Mouse (Mus musculus) left cerebral cortex, adult 2 months (tissue): ENCODE results near the gene Rbm47. TPM values are rescaled to one million over a fixed set of nuclear protein-coding genes. Genes with fewer than 3 reads are reported as not detected.
A peak's percentile ranks its signal among the peaks of the same experiment; 100 is the strongest.

Source experiments
- DNase-seq, 2 experiments: peaks; one replicate each; pipeline ENCODE4 v3.0.0; 2021 to 2022; ENCODE audit warnings: low spot score in 2 of 2, mixed read lengths in 1 of 2; ENCODE audit errors: extremely low spot score in 1 of 2
- H3K27ac ChIP-seq: fragments of 200-600 bp; 2 replicates; pipeline ENCODE4 v1.8.1; 2022
- H3K4me3 ChIP-seq: fragments of 200-600 bp; 2 replicates; pipeline ENCODE4 v1.8.1; 2022
- CTCF ChIP-seq: fragments of 200-600 bp; IDR thresholded peaks from 2 replicates; pipeline ENCODE4 v1.8.1; 2022; ENCODE audit warnings: antibody characterized with exemption, mild to moderate bottlenecking, moderate library complexity
- intact Hi-C: fragments of 180-260 bp; cut with DNase I; formaldehyde crosslinking; loops from one replicate; pipeline ENCODE4 v1.15.1; 2025
- total RNA-seq, 2 experiments: library from RNA; stranded (reverse); gene quantifications; 2 replicates each; pipeline ENCODE4 v1.2.3; 2021

Rbm47 gene
- total RNA-seq, 2 experiments from 2014 or later = 1.2 to 1.5 TPM

- no peak overlapping the region for H3K4me3 ChIP-seq
- intact Hi-C loops = no loop called here
- no peak for DNase-seq
- no peak overlapping the region for H3K27ac ChIP-seq
- no peak for TF ChIP-seq CTCF
Observed at GRCm38 (mm10) chr5:66139171-66139570, 33.7 kb downstream of the Rbm47 start.

GRCm38 (mm10) chr5:66138597-66138996, 34.3 kb downstream of the Rbm47 start:
- intact Hi-C loops = no loop called here
- TF ChIP-seq CTCF = no peak
- no peak for DNase-seq
- no peak overlapping the region for H3K27ac ChIP-seq
- no peak overlapping the region for H3K4me3 ChIP-seq

GRCm38 (mm10) chr5:66137250-66137649, 35.7 kb downstream of the Rbm47 start:
- TF ChIP-seq CTCF = no peak
- intact Hi-C loops = no loop called here
- DNase-seq = peak in 1 of 2 experiments; percentile 23
- H3K27ac ChIP-seq = no peak overlapping the region
- no peak overlapping the region for H3K4me3 ChIP-seq

GRCm38 (mm10) chr5:66135853-66136210, 37.1 kb downstream of the Rbm47 start:
- intact Hi-C loops = no loop called here
- H3K4me3 ChIP-seq = no peak overlapping the region
- no peak overlapping the region for H3K27ac ChIP-seq
- DNase-seq = no peak
- no peak for TF ChIP-seq CTCF

GRCm38 (mm10) chr5:66135161-66135852, 37.6 kb downstream of the Rbm47 start:
- intact Hi-C loops = no loop called here
- no peak overlapping the region for H3K4me3 ChIP-seq
- no peak overlapping the region for H3K27ac ChIP-seq
- no peak for DNase-seq
- no peak for TF ChIP-seq CTCF

GRCm38 (mm10) chr5:66134578-66134977, 38.3 kb downstream of the Rbm47 start:
- no peak overlapping the region for H3K27ac ChIP-seq
- intact Hi-C loops = no loop called here
- no peak for DNase-seq
- no peak overlapping the region for H3K4me3 ChIP-seq
- TF ChIP-seq CTCF = no peak; the same call in 1 of the 2 replicates

GRCm38 (mm10) chr5:66128948-66129347, 44.0 kb downstream of the Rbm47 start:
- DNase-seq = no peak
- intact Hi-C loops = no loop called here
- TF ChIP-seq CTCF = no peak
- no peak overlapping the region for H3K27ac ChIP-seq
- no peak overlapping the region for H3K4me3 ChIP-seq

GRCm38 (mm10) chr5:66125418-66125817, 47.5 kb downstream of the Rbm47 start:
- TF ChIP-seq CTCF = no peak
- H3K27ac ChIP-seq = no peak overlapping the region
- DNase-seq = no peak
- H3K4me3 ChIP-seq = no peak overlapping the region
- intact Hi-C loops = no loop called here

- intact Hi-C loops = no loop called here
- Histone ChIP-seq H3K4me3 (no peak overlapping the region), H3K27ac (no peak overlapping the region)
- DNase-seq = no peak
- TF ChIP-seq CTCF = no peak
Observed at GRCm38 (mm10) chr5:66124931-66125330, 48.0 kb downstream of the Rbm47 start.

- no peak for DNase-seq
- H3K27ac ChIP-seq = no peak overlapping the region
- TF ChIP-seq CTCF = no peak
- no peak overlapping the region for H3K4me3 ChIP-seq
- intact Hi-C loops = no loop called here
Observed at GRCm38 (mm10) chr5:66124089-66124400, 48.9 kb downstream of the Rbm47 start.

- no peak for TF ChIP-seq CTCF
- Histone ChIP-seq H3K4me3 (no peak overlapping the region), H3K27ac (no peak overlapping the region)
- intact Hi-C loops = no loop called here
- no peak for DNase-seq
Observed at GRCm38 (mm10) chr5:66123295-66124088, 49.4 kb downstream of the Rbm47 start.

- Histone ChIP-seq H3K4me3 (no peak overlapping the region), H3K27ac (no peak overlapping the region)
- no peak for TF ChIP-seq CTCF
- no peak for DNase-seq
- intact Hi-C loops = no loop called here
Observed at GRCm38 (mm10) chr5:66121255-66121654, 51.7 kb downstream of the Rbm47 start.

GRCm38 (mm10) chr5:66114751-66115150, 58.2 kb downstream of the Rbm47 start:
- no peak for DNase-seq
- intact Hi-C loops = no loop called here
- no peak for TF ChIP-seq CTCF
- Histone ChIP-seq H3K27ac (no peak overlapping the region), H3K4me3 (no peak overlapping the region)
